Mouse (Mus musculus): Measurements from ENCODE around the gene Gm10638. TPM values are rescaled to one million over a fixed set of nuclear protein-coding genes. Genes with fewer than 3 reads are reported as not detected.

Gm10638 gene
- total RNA-seq, 2 experiments from 2014 or later: 4.1 to 6.7 TPM

DNA sequence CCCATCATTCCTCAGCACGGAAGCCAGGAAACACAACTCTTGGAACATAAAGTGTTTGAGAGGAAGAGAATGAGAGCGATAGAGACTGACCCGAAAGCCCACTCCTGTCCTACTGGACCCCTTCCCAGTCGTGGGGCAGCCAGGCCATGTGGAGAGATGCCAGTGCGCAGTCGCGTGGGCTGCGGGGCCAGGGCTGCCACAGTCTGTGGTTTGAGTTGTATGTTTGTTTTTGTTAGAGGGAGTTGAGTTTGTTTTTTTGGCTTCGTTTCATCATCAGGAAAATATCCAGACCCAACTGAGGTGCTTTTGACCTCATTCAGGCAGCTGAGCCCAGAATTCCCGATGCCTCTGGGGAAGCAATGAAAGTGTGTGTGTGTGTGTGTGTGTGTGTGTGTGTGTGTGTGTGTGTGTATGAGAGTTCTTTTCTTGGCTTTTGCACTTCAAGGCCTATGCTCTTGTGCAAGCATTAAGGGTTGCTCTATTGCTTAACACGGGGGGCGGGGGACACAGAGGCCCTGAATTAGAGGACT, 42.5 kb downstream of the Gm10638 start:
- DNase-seq: peak; percentile 47

- DNase-seq: no peak
These were observed 44.1 kb downstream of the Gm10638 start for GRCm38 (mm10) chr8:86789576-86789975.

DNA sequence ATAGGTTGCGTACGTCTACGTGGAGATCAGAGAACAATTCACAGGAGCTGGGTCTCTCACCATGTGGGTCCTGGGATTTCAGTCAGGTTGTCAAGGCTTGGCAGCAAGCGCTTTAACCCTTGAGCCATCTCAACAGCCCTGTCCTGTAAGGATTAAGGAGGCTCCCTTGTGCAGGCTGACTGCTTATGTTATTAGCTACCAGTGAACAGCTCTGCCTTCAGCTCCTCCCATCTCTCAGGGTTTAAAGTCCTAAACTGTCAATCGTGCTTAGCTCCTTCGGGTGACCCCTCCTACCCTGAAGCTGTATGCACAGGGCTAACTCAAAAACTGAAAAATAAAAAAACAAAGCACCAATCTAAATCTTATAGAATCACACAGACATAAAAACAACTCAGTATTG, 46.0 kb downstream of the Gm10638 start:
- DNase-seq: no peak

DNA sequence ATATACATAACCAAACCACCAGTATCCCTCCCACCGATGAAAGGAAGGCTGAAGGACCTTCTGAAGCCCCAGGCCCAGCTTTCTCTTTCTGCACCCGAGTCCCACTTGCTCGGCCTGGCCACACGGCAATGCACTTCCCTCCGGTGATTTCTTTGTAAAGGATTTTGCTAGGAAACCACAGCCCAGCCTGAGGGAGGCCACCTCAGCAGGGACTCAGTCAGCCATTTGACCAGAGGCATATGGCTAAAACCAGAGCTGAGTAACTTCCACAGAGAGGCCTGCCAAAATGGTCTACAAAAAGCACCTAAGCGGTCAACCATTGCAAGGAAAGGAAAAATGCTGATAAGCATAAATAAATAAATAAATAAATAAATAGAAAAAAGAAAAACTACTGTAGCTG, 49.2 kb downstream of the Gm10638 start:
- DNase-seq: no peak

Other genes starting within 250 kb of the Gm10638 start
- under 1 TPM; 0.35 to 0.65 TPM for gene Abcc12, start 165.0 kb upstream of the Gm10638 start, total RNA-seq (2021)
- 10 to 100 TPM; 40.7 to 44.9 TPM for gene Lonp2, start 121.7 kb upstream of the Gm10638 start, total RNA-seq (2021)
- 10 to 100 TPM; 14.5 to 17.1 TPM for gene Siah1a, start 235 bp downstream of the Gm10638 start, total RNA-seq (2021)
- 10 to 100 TPM; 15.4 to 21.7 TPM for gene N4bp1, start 139.6 kb downstream of the Gm10638 start, total RNA-seq (2021)